Mouse (Mus musculus): Measurements from ENCODE around the gene Bbs9.

DNA sequence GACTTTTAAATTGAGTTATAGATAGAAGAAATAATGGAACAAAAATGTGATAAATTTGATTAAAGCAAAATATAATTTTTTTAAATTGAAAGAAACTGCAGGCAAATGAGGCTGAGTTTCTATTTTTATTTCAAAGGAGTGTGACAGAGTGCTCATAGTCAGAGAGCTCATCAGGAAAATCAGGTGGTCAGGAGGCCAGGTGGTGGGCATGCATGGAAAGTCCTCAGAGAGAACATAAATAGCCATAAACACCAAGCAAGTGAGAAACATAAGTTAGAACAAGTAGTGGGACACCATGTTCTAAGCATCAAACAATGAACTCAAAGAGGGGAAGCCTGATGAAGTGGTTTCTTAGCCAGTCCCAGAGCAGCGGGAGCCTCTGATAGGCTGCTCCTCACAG lies 266.5 kb downstream of the Bbs9 start:
- no peak for TF ChIP-seq CTCF (IDR thresholded peaks at IDR 0.05; ENCODE audit: control insufficient read depth, insufficient read depth, insufficient read length)
- no peak for TF ChIP-seq MYOD1 (IDR thresholded peaks at IDR 0.05; ENCODE audit: control insufficient read depth, insufficient read length, low read depth)
